Mouse (Mus musculus) ovary, postnatal 14 days (tissue): Measurements from ENCODE around the gene Eprs.

Source experiments
- DNase-seq: peaks from one replicate; pipeline ENCODE4 v3.0.0; 2022; ENCODE audit warnings: low spot score

The Eprs gene

DNA sequence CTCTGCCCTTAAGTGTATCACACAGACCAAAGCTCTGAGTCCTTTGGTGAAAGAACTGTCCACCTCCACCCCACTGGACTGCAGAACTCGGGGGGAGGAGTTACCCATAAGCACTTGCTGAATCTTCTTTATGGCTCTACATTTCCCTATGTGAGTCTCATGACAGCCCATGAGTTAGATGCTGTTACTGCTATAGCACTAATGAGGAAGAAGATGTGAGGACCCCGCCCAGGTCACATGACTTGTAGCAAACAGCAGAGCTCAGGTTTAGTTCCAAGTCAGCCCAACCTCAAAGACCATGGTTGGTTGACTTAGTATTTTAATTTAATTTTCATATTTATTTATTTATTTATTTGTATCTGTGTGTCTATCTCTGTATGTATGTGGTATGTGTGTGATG lies 86.9 kb downstream of the Eprs start:
- DNase-seq = no peak

DNA sequence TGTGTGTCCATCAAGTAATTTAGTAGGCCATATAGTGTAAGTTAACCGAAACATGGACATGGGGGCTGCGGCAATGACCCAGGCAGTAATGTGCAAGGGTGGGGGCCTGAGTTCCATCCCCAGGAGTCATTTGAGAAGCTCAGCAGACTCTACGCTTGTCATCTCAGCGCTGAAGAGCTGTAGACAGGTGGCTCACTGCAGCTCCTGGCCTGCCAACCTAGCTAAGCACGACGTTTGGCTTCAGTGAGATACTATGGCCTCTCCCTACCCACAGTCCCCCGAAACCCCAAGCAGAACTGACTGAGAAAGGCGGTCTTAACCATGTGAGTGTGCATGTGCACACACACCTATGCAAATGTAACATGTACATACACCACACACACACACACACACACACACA lies 88.2 kb downstream of the Eprs start:
- no peak for DNase-seq

- no peak for DNase-seq
Observed at GRCm38 (mm10) chr1:185451495-185451894, 88.7 kb downstream of the Eprs start.

DNA sequence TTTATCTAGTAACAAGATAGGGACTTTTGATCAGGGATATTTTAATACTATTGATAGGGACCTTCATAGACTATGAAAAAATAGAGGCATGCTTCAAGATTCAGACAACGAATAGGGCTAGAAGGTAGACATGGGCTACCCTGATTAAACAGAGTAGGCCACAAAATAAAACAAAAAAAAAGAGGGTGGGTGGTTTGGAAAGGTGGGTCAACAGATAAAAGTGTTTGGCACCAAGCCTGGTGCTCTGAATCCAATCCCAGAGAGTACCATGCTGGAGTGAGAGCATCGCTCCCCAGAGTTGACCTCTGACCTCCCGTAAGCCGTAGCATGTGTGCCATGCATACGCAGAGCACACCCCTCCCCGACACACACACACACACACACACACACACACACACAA lies 89.6 kb downstream of the Eprs start:
- DNase-seq = no peak

GRCm38 (mm10) chr1:185454144-185454543 lies 91.3 kb downstream of the Eprs start:
- DNase-seq = no peak

DNA sequence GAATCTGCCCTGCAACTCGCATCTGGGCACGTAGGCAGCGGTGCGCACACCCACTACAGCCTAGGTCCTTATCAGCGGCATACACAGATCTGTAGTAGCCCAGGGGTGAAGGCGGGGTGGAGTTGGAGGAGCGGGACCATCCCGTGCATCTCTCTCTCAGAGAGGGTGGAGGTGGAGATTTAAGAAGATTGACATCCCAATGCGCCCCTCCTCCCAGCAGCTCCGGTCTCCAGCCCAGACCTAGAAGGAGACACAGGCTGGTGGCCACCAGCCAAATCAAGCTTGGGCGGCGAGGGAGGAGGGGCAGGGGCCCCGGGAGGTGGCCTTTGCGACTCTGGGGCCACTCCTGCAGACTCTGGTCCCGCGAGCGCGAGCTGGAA lies 91.7 kb downstream of the Eprs start, which contains the start of gene Slc30a10:
Slc30a10 (plus strand) TSS at position 274 of the 380 bp plus-strand sequence.
- no peak for DNase-seq

GRCm38 (mm10) chr1:185454955-185455701 lies 92.3 kb downstream of the Eprs start:
- no peak for DNase-seq

- no peak for DNase-seq
Observed at GRCm38 (mm10) chr1:185456327-185456726, 93.5 kb downstream of the Eprs start.

DNA sequence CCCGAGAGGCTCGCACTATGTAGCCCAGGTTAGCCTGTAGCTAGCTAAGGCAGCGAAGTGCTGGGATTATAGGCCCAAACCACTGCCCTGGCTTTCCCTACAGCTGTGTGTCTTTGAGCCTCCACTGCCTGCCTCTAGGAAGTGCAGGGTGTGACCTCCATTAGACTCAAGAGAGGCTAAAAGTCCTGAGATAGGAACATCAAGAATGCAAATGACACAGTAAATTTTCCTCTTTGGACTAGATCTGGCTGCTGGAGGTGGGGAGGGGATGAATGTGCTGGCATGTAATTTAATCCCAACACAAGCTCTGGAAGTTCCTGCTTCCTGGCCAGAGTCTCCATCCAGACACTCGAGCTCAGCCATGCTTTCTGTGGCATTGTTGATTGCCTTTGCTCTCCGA lies 97.3 kb downstream of the Eprs start:
- no peak for DNase-seq

DNA sequence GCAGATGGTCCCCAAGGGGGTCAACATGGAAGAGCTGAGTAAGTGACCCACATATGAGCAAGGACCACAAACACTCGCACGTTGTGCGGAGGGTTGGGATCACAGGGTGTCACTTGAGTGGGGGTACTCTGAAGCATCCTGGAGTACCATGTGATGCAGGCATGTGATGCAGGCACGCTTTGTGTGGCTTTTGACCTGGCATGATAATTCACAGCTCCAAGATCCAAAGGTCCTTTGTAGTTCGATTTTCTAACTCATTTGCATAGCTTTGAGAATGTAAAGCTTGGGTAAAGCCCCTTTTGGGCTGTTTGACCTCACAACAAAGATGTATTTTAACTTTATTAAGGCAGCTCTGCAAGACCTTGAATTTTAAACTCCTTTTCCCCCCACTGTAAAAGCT lies 100.0 kb downstream of the Eprs start:
- DNase-seq = no peak

GRCm38 (mm10) chr1:185469551-185470021 lies 106.7 kb downstream of the Eprs start:
- no peak for DNase-seq

DNA sequence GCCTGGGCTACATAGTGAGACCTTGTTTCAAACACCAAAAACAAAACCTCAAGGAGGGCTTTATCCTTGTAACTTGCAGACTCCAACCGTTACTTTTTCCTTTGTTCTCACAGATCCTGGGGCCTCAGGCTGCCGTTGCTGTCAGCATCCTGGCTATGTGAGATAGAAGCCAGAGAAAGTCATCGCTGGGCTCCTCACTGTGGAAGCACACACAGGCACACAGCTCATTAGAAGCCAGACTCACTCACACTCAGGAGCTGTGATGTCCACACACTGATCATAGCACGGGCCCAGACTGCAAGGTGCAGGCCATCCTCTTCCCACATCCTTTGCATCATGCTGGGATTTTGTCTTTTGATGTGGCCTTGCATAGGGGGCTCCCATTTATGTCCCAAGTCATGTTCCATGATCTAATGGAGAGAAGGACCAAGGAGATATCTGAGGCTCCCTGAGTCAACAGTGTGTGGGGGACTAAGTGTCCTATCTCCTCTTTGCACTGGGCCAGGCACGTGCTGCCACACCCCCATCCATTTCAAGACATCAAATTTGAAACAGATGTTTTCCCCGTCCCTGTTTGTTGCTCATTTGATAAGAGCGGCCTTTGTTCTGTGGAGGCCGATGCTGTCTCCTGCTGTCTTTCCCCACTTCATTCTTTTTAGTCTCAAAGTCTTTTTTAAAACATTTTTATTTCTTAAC lies 109.3 kb downstream of the Eprs start:
- no peak for DNase-seq

GRCm38 (mm10) chr1:185472730-185473129 lies 109.9 kb downstream of the Eprs start:
- no peak for DNase-seq

DNA sequence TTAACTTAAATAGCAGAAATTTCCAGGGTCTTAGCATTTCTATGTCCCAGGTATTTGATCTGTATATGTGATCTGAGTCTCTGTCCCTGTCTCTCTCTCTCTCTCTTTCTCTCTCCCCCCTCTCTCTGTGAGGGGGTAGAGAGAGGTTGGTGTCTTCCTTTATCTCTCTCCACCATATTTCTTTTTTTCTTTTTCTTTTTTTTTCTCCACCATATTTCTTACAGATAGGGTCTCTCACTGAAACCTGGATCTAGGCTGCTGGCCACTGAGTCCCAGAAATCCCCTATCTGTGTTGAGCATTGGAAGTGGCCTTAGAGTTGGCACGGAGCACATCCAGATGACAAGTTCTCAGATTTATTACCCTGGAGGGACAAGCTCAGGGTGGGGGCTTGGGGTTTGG lies 110.6 kb downstream of the Eprs start:
- no peak for DNase-seq
